Mouse (Mus musculus): ENCODE results near the gene Synm. TPM values are rescaled to one million over a fixed set of nuclear protein-coding genes. Genes with fewer than 3 reads are reported as not detected.

Synm gene
- 1.7 and 3.5 TPM in 2 replicates for polyA plus RNA-seq (2012; rRNA removed)

DNA sequence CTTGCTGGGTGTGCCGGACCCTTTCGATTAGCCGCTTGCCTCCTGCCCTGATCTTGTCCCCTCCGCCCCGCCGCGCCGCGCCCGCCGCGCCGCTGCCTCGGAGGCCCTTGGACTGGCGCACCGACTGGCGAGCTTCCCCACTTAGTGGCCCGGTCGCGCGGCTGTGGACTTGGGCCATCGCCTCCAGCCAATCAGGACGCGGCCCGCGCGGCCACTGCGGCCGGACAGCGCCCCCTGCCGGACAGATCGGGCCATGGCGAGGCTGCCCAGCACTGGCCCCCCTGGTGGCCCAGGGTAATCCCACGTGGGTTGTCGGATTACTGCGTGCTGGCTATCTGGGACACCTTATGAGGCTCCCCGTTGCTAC is at the start of gene Synm:
TSS of gene Synm (minus strand) at position 114 of the 367 bp plus-strand sequence.
- TF ChIP-seq CTCF (IDR thresholded peaks at IDR 0.05; ENCODE audit: borderline replicate concordance, extremely low read depth, insufficient read depth, insufficient read length), result peak; percentile 93
- no peak; the same call in 1 of the 2 replicates for TF ChIP-seq POLR2A (IDR thresholded peaks at IDR 0.05; ENCODE audit: borderline replicate concordance, extremely low read depth, insufficient read depth, insufficient read length, poor library complexity, severe bottlenecking)
- peak; percentile 92 for DNase-seq (ENCODE audit: low read depth)

DNA sequence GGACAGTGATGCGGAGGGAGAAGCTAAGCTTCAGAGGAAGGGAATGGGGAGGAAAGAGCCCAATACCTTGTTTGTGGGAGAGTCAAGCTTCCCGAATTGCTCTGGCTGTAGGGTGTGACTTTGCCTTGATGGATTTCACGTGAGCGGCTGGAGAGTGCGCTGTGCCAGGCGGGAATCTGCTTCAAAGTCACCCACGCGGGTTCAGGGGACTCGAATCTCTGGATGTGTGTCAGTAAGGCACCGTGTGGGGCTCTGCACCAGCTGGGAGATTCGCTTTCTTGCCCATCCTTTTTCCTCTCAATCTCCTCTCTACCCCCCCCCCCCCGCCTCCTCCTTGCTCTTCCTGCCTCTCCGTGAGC is 44.3 kb upstream of the Synm start:
- no peak for DNase-seq (ENCODE audit: low read depth)
- no peak for TF ChIP-seq CTCF (IDR thresholded peaks at IDR 0.05; ENCODE audit: borderline replicate concordance, extremely low read depth, insufficient read depth, insufficient read length)
- TF ChIP-seq POLR2A (IDR thresholded peaks at IDR 0.05; ENCODE audit: borderline replicate concordance, extremely low read depth, insufficient read depth, insufficient read length, poor library complexity, severe bottlenecking), result no peak

DNA sequence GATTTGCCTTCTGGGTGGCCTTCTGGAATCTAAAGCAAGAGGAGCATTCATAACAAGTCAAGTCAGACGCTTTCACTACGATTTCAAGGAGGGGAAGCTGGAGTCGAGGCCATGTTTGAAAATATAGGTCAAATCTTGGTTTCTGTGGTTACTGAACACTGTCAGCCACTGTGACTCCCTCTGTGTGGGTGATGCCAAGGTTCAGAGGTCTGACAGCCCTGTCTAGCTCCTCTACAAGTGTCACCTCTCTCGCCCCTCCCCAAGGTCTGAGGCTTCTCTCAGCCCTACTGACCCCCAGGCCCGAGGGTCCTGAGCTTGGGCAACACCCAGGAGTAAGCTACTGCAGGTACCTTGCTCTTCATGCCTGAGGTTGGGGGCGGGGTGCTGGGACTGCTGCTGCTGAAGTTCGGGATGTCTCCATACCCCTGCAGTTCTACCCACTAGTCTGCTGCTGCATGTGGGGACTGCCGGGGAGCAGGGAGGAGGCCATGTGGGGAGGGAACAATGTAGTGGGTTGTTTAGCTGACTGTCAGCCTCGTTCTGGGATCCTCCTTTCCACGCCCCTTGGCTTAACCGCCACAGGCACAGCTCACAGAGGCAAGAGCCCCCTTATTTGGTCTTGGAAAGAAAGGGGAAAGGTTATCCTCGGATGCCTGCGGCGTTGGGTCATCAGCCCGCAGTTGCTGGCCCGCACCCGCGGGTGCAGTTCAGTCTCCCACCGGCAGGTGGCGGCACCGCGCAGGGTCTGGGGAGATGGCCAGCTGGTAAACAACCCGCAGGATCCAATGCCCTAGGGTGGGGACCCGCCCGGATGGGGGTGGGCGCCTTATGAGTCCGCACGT is 43.7 kb upstream of the Synm start:
- peak; percentile 74 for DNase-seq (ENCODE audit: low read depth)
- TF ChIP-seq CTCF (IDR thresholded peaks at IDR 0.05; ENCODE audit: borderline replicate concordance, extremely low read depth, insufficient read depth, insufficient read length) (peak; percentile 97), POLR2A (IDR thresholded peaks at IDR 0.05; ENCODE audit: borderline replicate concordance, extremely low read depth, insufficient read depth, insufficient read length, poor library complexity, severe bottlenecking) (no peak)

DNA sequence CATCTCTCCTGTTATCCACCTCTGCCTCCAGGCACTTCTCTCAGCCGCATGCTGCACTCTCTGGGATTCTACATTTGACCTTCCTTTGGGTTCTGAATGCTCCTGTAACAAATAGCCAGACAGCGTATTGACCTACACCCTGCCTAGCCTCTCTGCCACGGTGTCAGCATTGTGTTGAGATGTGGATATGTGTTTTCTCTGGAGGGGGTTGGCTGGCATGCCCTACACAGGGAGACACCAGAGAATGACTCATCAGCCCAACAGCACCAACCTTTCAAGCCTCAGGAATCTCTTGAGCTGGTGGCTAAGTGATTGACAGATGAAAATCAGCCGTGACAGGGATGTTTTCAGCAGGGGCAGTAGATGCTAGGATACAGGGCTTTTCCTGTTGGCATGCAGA is 41.5 kb upstream of the Synm start:
- TF ChIP-seq CTCF (IDR thresholded peaks at IDR 0.05; ENCODE audit: borderline replicate concordance, extremely low read depth, insufficient read depth, insufficient read length) (no peak), POLR2A (IDR thresholded peaks at IDR 0.05; ENCODE audit: borderline replicate concordance, extremely low read depth, insufficient read depth, insufficient read length, poor library complexity, severe bottlenecking) (no peak)
- no peak for DNase-seq (ENCODE audit: low read depth)

DNA sequence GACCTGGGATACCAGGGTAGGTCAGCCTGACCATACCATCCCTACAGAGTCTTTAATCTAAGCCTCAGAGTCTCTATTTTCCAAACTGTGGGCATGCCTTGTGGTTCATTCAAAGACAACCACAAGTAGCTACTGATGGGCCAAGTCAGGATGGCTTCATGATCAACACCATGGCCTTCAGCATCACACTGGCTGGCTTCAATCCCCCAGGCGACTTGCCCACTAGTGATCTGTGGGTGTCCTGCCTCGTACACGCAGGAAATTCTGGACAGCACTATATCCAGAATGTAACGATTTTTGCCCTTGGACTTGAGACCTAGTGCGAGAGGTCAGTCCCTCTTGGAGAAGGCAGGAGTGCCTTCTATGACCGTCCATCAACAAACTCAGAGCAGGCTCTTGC is 41.0 kb upstream of the Synm start:
- TF ChIP-seq CTCF (IDR thresholded peaks at IDR 0.05; ENCODE audit: borderline replicate concordance, extremely low read depth, insufficient read depth, insufficient read length), result no peak
- no peak for TF ChIP-seq POLR2A (IDR thresholded peaks at IDR 0.05; ENCODE audit: borderline replicate concordance, extremely low read depth, insufficient read depth, insufficient read length, poor library complexity, severe bottlenecking)

DNA sequence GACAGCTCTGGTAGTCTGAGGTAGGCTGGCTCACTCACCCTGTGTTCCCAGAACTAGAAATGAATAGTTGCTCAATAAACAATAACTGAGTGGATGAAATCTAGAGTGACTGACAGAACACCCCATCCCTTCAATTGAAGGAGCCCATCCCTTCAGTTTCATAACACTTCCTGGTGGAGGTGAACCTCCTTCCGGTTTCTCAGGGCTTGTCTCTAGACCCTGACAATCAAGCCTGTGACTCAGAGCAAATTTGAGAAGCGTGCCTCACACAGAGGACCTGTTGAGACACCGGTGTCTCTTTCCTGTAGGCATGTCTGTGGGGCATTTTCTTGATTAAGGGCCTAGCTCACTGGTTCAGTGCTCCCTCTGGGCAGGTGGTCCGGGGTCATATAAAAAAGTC is 38.9 kb upstream of the Synm start:
- TF ChIP-seq POLR2A (IDR thresholded peaks at IDR 0.05; ENCODE audit: borderline replicate concordance, extremely low read depth, insufficient read depth, insufficient read length, poor library complexity, severe bottlenecking) (no peak), CTCF (IDR thresholded peaks at IDR 0.05; ENCODE audit: borderline replicate concordance, extremely low read depth, insufficient read depth, insufficient read length) (no peak)

More for the DNA sequence above, 41.0 kb upstream of the Synm start:
- no peak for DNase-seq (ENCODE audit: low read depth)

DNA sequence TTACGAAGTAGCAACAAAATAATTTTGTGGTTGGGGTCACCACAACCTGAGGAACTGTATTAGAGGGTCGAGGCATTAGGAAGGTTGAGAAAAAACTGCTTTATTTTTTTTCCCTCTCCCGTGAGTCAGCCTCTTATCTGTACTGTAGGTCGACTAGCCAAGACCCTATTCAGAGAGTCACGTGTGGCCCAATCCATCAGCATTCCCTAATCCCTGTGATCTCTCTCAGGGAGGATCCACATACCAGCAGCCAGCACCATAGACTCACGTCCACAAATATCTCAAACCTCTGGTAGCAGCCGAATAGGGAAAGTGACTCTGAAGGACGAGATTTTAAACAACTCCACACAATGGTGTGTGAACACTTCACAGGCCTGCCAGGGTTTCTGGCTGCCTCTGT is 37.5 kb upstream of the Synm start:
- DNase-seq (ENCODE audit: low read depth), result no peak
- TF ChIP-seq CTCF (IDR thresholded peaks at IDR 0.05; ENCODE audit: borderline replicate concordance, extremely low read depth, insufficient read depth, insufficient read length) (no peak), POLR2A (IDR thresholded peaks at IDR 0.05; ENCODE audit: borderline replicate concordance, extremely low read depth, insufficient read depth, insufficient read length, poor library complexity, severe bottlenecking) (no peak)

More for the DNA sequence above, 38.9 kb upstream of the Synm start:
- DNase-seq (ENCODE audit: low read depth), result no peak

DNA sequence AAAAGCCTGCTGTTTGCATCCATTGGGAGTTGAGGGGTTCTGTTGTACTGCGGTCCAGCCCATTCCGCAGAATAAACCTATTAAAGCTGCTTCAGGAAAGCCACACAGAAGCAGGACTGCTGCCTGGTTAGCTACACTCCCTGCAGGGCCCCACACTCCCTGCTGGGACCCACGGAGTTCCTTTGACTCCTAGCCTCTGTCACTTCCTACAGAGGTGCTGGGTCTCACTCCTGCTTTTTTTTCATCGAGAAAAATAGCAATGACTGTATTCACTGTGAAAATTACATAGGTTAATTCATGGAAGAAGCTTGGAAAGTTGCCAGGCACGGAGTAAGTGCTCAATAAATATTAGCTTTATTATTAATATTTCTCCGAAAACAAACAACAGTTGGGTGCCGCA is 33.9 kb upstream of the Synm start:
- no peak for DNase-seq (ENCODE audit: low read depth)
- TF ChIP-seq POLR2A (IDR thresholded peaks at IDR 0.05; ENCODE audit: borderline replicate concordance, extremely low read depth, insufficient read depth, insufficient read length, poor library complexity, severe bottlenecking) (no peak), CTCF (IDR thresholded peaks at IDR 0.05; ENCODE audit: borderline replicate concordance, extremely low read depth, insufficient read depth, insufficient read length) (no peak)

DNA sequence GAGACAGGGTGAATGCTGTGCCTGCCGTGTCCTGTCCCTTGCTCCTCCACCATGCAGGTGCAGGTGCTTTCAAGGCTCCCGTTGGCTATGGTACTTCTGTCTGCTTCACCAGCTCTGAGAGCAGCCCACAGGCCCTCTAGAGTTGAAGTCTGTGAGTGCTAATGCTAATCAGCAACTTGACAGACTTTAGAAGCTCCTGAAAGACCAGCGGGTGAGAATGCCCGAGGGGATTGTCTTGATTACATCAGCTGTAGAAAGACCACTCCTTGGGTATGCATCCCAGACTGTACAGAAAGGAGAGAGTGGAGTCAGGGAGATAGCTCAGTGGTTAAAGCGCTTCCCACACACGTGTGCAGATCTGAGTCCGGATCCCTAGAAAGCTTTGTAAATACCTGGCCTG is 31.7 kb upstream of the Synm start:
- DNase-seq (ENCODE audit: low read depth), result no peak
- TF ChIP-seq CTCF (IDR thresholded peaks at IDR 0.05; ENCODE audit: borderline replicate concordance, extremely low read depth, insufficient read depth, insufficient read length) (no peak), POLR2A (IDR thresholded peaks at IDR 0.05; ENCODE audit: borderline replicate concordance, extremely low read depth, insufficient read depth, insufficient read length, poor library complexity, severe bottlenecking) (no peak)

DNA sequence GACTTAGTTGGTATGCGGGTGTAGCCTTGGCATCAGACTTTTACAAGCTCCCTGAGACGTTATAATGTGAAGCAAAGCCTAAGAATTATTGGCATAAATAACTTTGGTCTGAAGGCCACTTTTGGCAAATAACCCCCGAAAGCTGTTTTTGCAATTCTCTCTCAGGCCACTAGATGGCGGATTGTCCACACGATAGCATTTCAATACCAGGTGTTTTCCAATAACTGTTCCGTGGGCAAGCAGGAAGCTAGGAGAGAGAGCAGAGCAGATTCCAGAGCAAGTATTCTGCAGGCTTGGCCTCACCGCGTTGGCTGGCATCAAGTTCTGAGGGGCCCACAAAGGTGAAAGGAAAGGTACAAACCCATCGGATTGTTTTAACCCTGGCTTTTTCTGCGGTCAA is 29.2 kb upstream of the Synm start:
- peak; percentile 90 for TF ChIP-seq CTCF (IDR thresholded peaks at IDR 0.05; ENCODE audit: borderline replicate concordance, extremely low read depth, insufficient read depth, insufficient read length)
- no peak for TF ChIP-seq POLR2A (IDR thresholded peaks at IDR 0.05; ENCODE audit: borderline replicate concordance, extremely low read depth, insufficient read depth, insufficient read length, poor library complexity, severe bottlenecking)
- peak; percentile 84 for DNase-seq (ENCODE audit: low read depth)

DNA sequence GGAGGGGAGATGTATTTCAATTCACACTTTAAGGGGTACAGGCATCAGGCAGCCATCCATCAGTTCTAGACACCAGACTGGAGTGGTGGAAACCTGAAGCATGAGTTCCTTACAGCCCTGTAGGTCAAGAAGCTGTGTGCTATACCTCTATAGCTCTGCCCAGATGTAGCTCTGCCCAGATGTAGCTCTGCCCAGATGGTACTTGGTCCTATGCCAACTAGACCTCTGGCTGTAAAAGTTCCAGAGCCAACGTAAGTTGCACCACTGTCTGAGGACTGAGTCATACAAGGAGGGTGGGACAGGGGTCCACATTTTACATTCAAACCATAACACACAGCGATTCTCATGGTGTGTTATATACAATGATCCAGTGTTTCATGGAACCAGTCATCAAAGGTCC is 28.3 kb upstream of the Synm start:
- TF ChIP-seq POLR2A (IDR thresholded peaks at IDR 0.05; ENCODE audit: borderline replicate concordance, extremely low read depth, insufficient read depth, insufficient read length, poor library complexity, severe bottlenecking) (no peak), CTCF (IDR thresholded peaks at IDR 0.05; ENCODE audit: borderline replicate concordance, extremely low read depth, insufficient read depth, insufficient read length) (no peak)
- no peak for DNase-seq (ENCODE audit: low read depth)
